Mouse (Mus musculus) left cerebral cortex, adult 2 months (tissue): ENCODE measurements at regions not wholly inside any gene's neighbourhood (a gene's known extent, or its start where the extent isn't known, plus 50 kb on each side); places are given as distances from the start of the nearest gene placed in this dataset.

ENCODE experiments used
- DNase-seq, 2 experiments: peaks; one replicate each; pipeline ENCODE4 v3.0.0; 2021 to 2022; ENCODE audit warnings: low spot score in 2 of 2, mixed read lengths in 1 of 2; ENCODE audit errors: extremely low spot score in 1 of 2
- H3K27ac ChIP-seq: fragments of 200-600 bp; 2 replicates; pipeline ENCODE4 v1.8.1; 2022
- H3K4me3 ChIP-seq: fragments of 200-600 bp; 2 replicates; pipeline ENCODE4 v1.8.1; 2022
- CTCF ChIP-seq: fragments of 200-600 bp; IDR thresholded peaks from 2 replicates; pipeline ENCODE4 v1.8.1; 2022; ENCODE audit warnings: antibody characterized with exemption, mild to moderate bottlenecking, moderate library complexity
- intact Hi-C: fragments of 180-260 bp; cut with DNase I; formaldehyde crosslinking; loops from one replicate; pipeline ENCODE4 v1.15.1; 2025

GRCm38 (mm10) chr8:37291069-37291850, 297.9 kb downstream of the AI429214 start:
- TF ChIP-seq CTCF: no peak
- DNase-seq: no peak
- Histone ChIP-seq H3K27ac (no peak overlapping the region), H3K4me3 (no peak overlapping the region)
- intact Hi-C loops: no loop called here
